Mouse (Mus musculus): ENCODE results near the gene Fancc.

DNA sequence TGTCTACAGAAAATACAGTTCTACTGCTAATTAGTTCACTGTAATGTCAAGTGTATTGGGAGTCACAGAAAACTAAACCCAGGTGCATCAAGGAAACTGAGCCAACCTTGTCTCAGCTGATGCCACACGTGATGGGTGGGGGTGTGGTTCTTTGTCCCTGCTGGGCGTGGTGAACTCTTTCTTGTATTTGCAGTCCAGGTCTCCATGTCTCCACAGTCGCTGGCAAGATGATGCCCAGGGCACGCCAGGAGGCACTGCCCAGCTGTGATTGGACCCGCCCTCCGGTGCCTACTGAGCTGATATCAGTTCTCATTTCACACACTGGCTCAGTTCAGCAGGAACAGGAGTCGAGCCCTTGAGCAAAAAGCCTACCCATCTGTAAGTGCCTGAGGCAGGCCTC, 196.1 kb downstream of the Fancc start:
- TF ChIP-seq POLR2A (IDR thresholded peaks at IDR 0.05; ENCODE audit: low read depth, low read length) (no peak), CTCF (conservative IDR thresholded peaks at IDR 0.05; ENCODE audit: insufficient read depth, insufficient read length, low read depth, low read length) (no peak)

All from kidney, adult 2 months (tissue).